Mouse (Mus musculus): Measurements from ENCODE around the gene Cbfa2t3. TPM values are rescaled to one million over a fixed set of nuclear protein-coding genes. Genes with fewer than 3 reads are reported as not detected.
A peak's percentile ranks its signal among the peaks of the same experiment; 100 is the strongest.

Gene Cbfa2t3
- polyA plus RNA-seq, 1 experiment from 2014 or later = 22.2 TPM

- Histone ChIP-seq H3K9me3 (no peaks in the 10 kb centered on the region), H3K27me3 (no peaks in the 10 kb centered on the region), H3K4me2 (no peak overlapping the region), H3K36me3 (no peaks in the 10 kb centered on the region), H3K9ac (no peak overlapping the region), H3K4me3 (no peak overlapping the region), H3K4me1 (replicated peaks) (peaks cover 51% of the 10 kb centered on the region), H3K27ac (replicated peaks) (no peak overlapping the region)
- WGBS = 90% methylated on average over 5 of the region's 5 CpGs
- ATAC-seq (ENCODE audit: low read depth) = no peak
Observed at GRCm38 (mm10) chr8:122713157-122713518, 14.2 kb upstream of the Cbfa2t3 start.

GRCm38 (mm10) chr8:122712411-122713156, 13.7 kb upstream of the Cbfa2t3 start:
- no peak for ATAC-seq (ENCODE audit: low read depth)
- Histone ChIP-seq H3K4me1 (replicated peaks) (peaks cover 51% of the 10 kb centered on the region), H3K9me3 (no peaks in the 10 kb centered on the region), H3K27me3 (no peaks in the 10 kb centered on the region), H3K4me3 (no peak overlapping the region), H3K36me3 (no peaks in the 10 kb centered on the region), H3K4me2 (no peak overlapping the region), H3K27ac (replicated peaks) (no peak overlapping the region), H3K9ac (no peak overlapping the region)
- 71% methylated on average over 12 of the region's 12 CpGs for WGBS

- 0 out of 2 replicates have a peak overlapping the region, but pooled peaks have one; percentile 6 for H3K27ac ChIP-seq (replicated peaks)
- no peaks in the 10 kb centered on the region for H3K27me3 ChIP-seq
- no peak overlapping the region for H3K9ac ChIP-seq
- H3K36me3 ChIP-seq = no peaks in the 10 kb centered on the region
- peaks cover 50% of the 10 kb centered on the region for H3K4me1 ChIP-seq (replicated peaks)
- no peak overlapping the region for H3K4me3 ChIP-seq
- 80% methylated on average over 11 of the region's 11 CpGs for WGBS
- H3K9me3 ChIP-seq = no peaks in the 10 kb centered on the region
- no peak overlapping the region for H3K4me2 ChIP-seq
- ATAC-seq (ENCODE audit: low read depth) = no peak
Observed at GRCm38 (mm10) chr8:122711891-122712365, 13.0 kb upstream of the Cbfa2t3 start.

- H3K9me3 ChIP-seq = no peaks in the 10 kb centered on the region
- H3K36me3 ChIP-seq = no peaks in the 10 kb centered on the region
- H3K4me1 ChIP-seq (replicated peaks) = peaks cover 46% of the 10 kb centered on the region
- no peaks in the 10 kb centered on the region for H3K27me3 ChIP-seq
- no peak for ATAC-seq (ENCODE audit: low read depth)
- 85% methylated on average over 3 of the region's 3 CpGs for WGBS
- 0 out of 2 replicates have a peak overlapping the region, but pooled peaks have one; percentile 6 for H3K27ac ChIP-seq (replicated peaks)
- no peak overlapping the region for H3K9ac ChIP-seq
- no peak overlapping the region for H3K4me2 ChIP-seq
- H3K4me3 ChIP-seq = no peak overlapping the region
Observed at GRCm38 (mm10) chr8:122711480-122711879, 12.6 kb upstream of the Cbfa2t3 start.

- Histone ChIP-seq H3K4me3 (no peak overlapping the region), H3K27ac (replicated peaks) (peak overlapping the region; percentile 63), H3K9ac (peak overlapping the region; percentile 8; the same call in 1 of the 2 replicates), H3K36me3 (no peaks in the 10 kb centered on the region), H3K4me1 (replicated peaks) (peaks cover 53% of the 10 kb centered on the region), H3K27me3 (no peaks in the 10 kb centered on the region), H3K9me3 (no peaks in the 10 kb centered on the region), H3K4me2 (no peak overlapping the region)
- peak; percentile 79 for ATAC-seq (ENCODE audit: low read depth)
- 23% methylated on average over 26 of the region's 26 CpGs for WGBS
Observed at GRCm38 (mm10) chr8:122709340-122710111, 10.6 kb upstream of the Cbfa2t3 start.

GRCm38 (mm10) chr8:122707184-122707583, 8.3 kb upstream of the Cbfa2t3 start:
- 73% methylated on average over 4 of the region's 4 CpGs for WGBS
- H3K27me3 ChIP-seq = no peaks in the 10 kb centered on the region
- no peaks in the 10 kb centered on the region for H3K36me3 ChIP-seq
- H3K9me3 ChIP-seq = no peaks in the 10 kb centered on the region
- H3K9ac ChIP-seq = no peak overlapping the region
- ATAC-seq (ENCODE audit: low read depth) = no peak
- H3K4me2 ChIP-seq = no peak overlapping the region
- peaks cover 46% of the 10 kb centered on the region for H3K4me1 ChIP-seq (replicated peaks)
- H3K27ac ChIP-seq (replicated peaks) = no peak overlapping the region
- no peak overlapping the region for H3K4me3 ChIP-seq

GRCm38 (mm10) chr8:122705901-122706561, 7.1 kb upstream of the Cbfa2t3 start:
- no peak overlapping the region for H3K4me3 ChIP-seq
- H3K9me3 ChIP-seq = no peaks in the 10 kb centered on the region
- no peak overlapping the region for H3K27ac ChIP-seq (replicated peaks)
- ATAC-seq (ENCODE audit: low read depth) = no peak
- H3K36me3 ChIP-seq = no peaks in the 10 kb centered on the region
- peaks cover 36% of the 10 kb centered on the region for H3K4me1 ChIP-seq (replicated peaks)
- 35% methylated on average over 12 of the region's 12 CpGs for WGBS
- H3K27me3 ChIP-seq = no peaks in the 10 kb centered on the region
- H3K9ac ChIP-seq = no peak overlapping the region
- no peak overlapping the region for H3K4me2 ChIP-seq

GRCm38 (mm10) chr8:122704612-122705011, 5.7 kb upstream of the Cbfa2t3 start:
- no peak overlapping the region for H3K4me3 ChIP-seq
- H3K27me3 ChIP-seq = no peaks in the 10 kb centered on the region
- ATAC-seq (ENCODE audit: low read depth) = no peak
- H3K4me2 ChIP-seq = no peak overlapping the region
- no peaks in the 10 kb centered on the region for H3K9me3 ChIP-seq
- no peak overlapping the region for H3K9ac ChIP-seq
- H3K4me1 ChIP-seq (replicated peaks) = peaks cover 25% of the 10 kb centered on the region
- WGBS = 82% methylated on average over 3 of the region's 3 CpGs
- no peak overlapping the region for H3K27ac ChIP-seq (replicated peaks)
- no peaks in the 10 kb centered on the region for H3K36me3 ChIP-seq

GRCm38 (mm10) chr8:122702957-122703356, 4.0 kb upstream of the Cbfa2t3 start:
- Histone ChIP-seq H3K9me3 (no peaks in the 10 kb centered on the region), H3K27ac (replicated peaks) (no peak overlapping the region), H3K27me3 (no peaks in the 10 kb centered on the region), H3K36me3 (no peaks in the 10 kb centered on the region), H3K4me1 (replicated peaks) (peaks cover 26% of the 10 kb centered on the region), H3K4me2 (no peak overlapping the region), H3K9ac (no peak overlapping the region), H3K4me3 (no peak overlapping the region)
- ATAC-seq (ENCODE audit: low read depth) = no peak
- WGBS = 87% methylated on average over 6 of the region's 6 CpGs

- H3K27me3 ChIP-seq = no peaks in the 10 kb centered on the region
- H3K36me3 ChIP-seq = no peaks in the 10 kb centered on the region
- H3K27ac ChIP-seq (replicated peaks) = no peak overlapping the region
- peaks cover 26% of the 10 kb centered on the region for H3K4me1 ChIP-seq (replicated peaks)
- H3K4me3 ChIP-seq = no peak overlapping the region
- no peak overlapping the region for H3K9ac ChIP-seq
- no peak overlapping the region for H3K4me2 ChIP-seq
- WGBS = 58% methylated on average over 10 of the region's 10 CpGs
- no peaks in the 10 kb centered on the region for H3K9me3 ChIP-seq
- ATAC-seq (ENCODE audit: low read depth) = no peak
Observed at GRCm38 (mm10) chr8:122702301-122702941, 3.5 kb upstream of the Cbfa2t3 start.

GRCm38 (mm10) chr8:122701441-122702185, 2.7 kb upstream of the Cbfa2t3 start:
- no peak for ATAC-seq (ENCODE audit: low read depth)
- WGBS = 89% methylated on average over 12 of the region's 12 CpGs

More at GRCm38 (mm10) chr8:122701441-122702185, 2.7 kb upstream of the Cbfa2t3 start:
- Histone ChIP-seq H3K4me3 (no peak overlapping the region), H3K27ac (replicated peaks) (no peak overlapping the region), H3K27me3 (no peaks in the 10 kb centered on the region), H3K9ac (no peak overlapping the region; the same call in 1 of the 2 replicates), H3K4me1 (replicated peaks) (peaks cover 26% of the 10 kb centered on the region), H3K9me3 (no peaks in the 10 kb centered on the region), H3K4me2 (no peak overlapping the region), H3K36me3 (no peaks in the 10 kb centered on the region)

Data from neural tube, embryonic 13.5 days (tissue).